Mouse (Mus musculus): Measurements from ENCODE around the gene Gm21748. TPM values are rescaled to one million over a fixed set of nuclear protein-coding genes. Genes with fewer than 3 reads are reported as not detected.
"Not testable (repeated sequence)": the region's sequence is repeated elsewhere in the genome, so short reads cannot be mapped to it uniquely, and the experiment has no call there.

Gene Gm21748
- total RNA-seq (2021) = not detected
- long read RNA-seq, experiment 1 = 0 reads
- long read RNA-seq, experiment 2 = 0 reads

DNA sequence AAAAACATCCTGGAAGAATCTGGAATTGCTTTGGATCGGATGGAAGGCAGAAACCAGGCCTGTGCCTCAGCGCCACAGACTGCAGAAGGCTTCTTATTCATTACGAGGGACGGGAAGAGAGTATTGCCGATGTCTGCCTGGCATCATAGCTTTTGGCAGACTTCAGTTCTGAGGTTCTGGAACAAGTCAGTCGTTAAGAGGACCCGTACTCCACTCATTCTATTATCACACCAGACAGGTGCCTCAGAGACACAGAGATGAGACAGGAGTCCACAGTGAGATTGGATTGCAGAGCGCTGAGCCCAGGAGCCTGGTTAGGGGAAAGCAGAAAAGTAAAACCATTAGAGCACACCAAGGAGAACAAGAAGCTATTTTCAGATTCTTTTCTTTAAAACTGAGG is at the start of gene Gm21748:
Gene Gm21748 (minus strand): TSS at position 101 of the 400 bp plus-strand sequence.
- intact Hi-C loops (cut with DNase I); DNase-seq: not testable (repeated sequence)

Other genes with a start within 250 kb of the Gm21748 start
- gene Gm21860, start 84.4 kb downstream of the Gm21748 start, total RNA-seq (2021) = not detected
- not detected for gene Gm47283, start 54.4 kb downstream of the Gm21748 start, total RNA-seq (2021)